Mouse (Mus musculus) heart, embryonic 11.5 days (tissue): ENCODE measurements around the gene Man1a. TPM values are rescaled to one million over a fixed set of nuclear protein-coding genes. Genes with fewer than 3 reads are reported as not detected.

Experiments used
- ATAC-seq: fragments of 200-750 bp; cut with Nextera tagmentation; replicated peaks from 2 replicates; pipeline ENCODE4 v1.8.0; 2017; ENCODE audit warnings: moderate library complexity; ENCODE audit not compliant: insufficient number of reproducible peaks, low FRiP score, low TSS enrichment
- H3K27ac ChIP-seq: fragments of 300-500 bp; sonication (generic); 2 replicates; pipeline ENCODE4 v1.5.1; 2014; ENCODE audit warnings: mild to moderate bottlenecking, low read depth, low read length
- H3K27me3 ChIP-seq: fragments of 300-500 bp; sonication (generic); 2 replicates; pipeline ENCODE4 v1.6.1; 2014; ENCODE audit warnings: mild to moderate bottlenecking, low read length, mixed read lengths; ENCODE audit not compliant: control insufficient read depth, insufficient read depth
- H3K36me3 ChIP-seq: fragments of 300-500 bp; sonication (generic); 2 replicates; pipeline ENCODE4 v1.6.1; 2014; ENCODE audit warnings: mild to moderate bottlenecking, low read length, moderate library complexity, mixed read lengths; ENCODE audit not compliant: control insufficient read depth, insufficient read depth
- H3K4me1 ChIP-seq: fragments of 300-500 bp; sonication (generic); 2 replicates; pipeline ENCODE4 v1.6.1; 2014; ENCODE audit warnings: low read length; ENCODE audit not compliant: control insufficient read depth, insufficient read depth
- H3K4me2 ChIP-seq: fragments of 300-500 bp; sonication (generic); 2 replicates; pipeline ENCODE4 v1.6.1; 2014; ENCODE audit warnings: mild to moderate bottlenecking, moderate library complexity
- H3K4me3 ChIP-seq: fragments of 300-500 bp; sonication (generic); 2 replicates; pipeline ENCODE4 v1.5.1; 2014; ENCODE audit warnings: low read depth, low read length
- H3K9ac ChIP-seq: fragments of 300-500 bp; sonication (generic); 2 replicates; pipeline ENCODE4 v1.6.1; 2014; ENCODE audit warnings: mild to moderate bottlenecking, low read depth, low read length, moderate library complexity
- H3K9me3 ChIP-seq: fragments of 300-500 bp; sonication (generic); replicated peaks from 2 replicates; pipeline ENCODE4 v1.6.1; 2016; ENCODE audit warnings: low read length; ENCODE audit not compliant: control insufficient read depth
- WGBS: fragments of 180-500 bp; shearing (Covaris S2); extraction: QIAGEN DNeasy Blood & Tissue Kit; methylation state at CpG from one replicate; pipeline ENCODE4 v1.1.7; 2014; ENCODE audit not compliant: insufficient replicate concordance; 5-methylcytosine and 5-hydroxymethylcytosine counted together
- polyA plus RNA-seq: library from polyadenylated mRNA; unstranded; fragments of >200 nt; fragmentation: Nextera tagmentation; extraction: Ambion mirVana; gene quantifications from 2 replicates; pipeline ENCODE4 v1.2.1, GENCODE M21; 2014

Gene Man1a
- polyA plus RNA-seq, 1 experiment from 2014 or later: 8.8 TPM

DNA sequence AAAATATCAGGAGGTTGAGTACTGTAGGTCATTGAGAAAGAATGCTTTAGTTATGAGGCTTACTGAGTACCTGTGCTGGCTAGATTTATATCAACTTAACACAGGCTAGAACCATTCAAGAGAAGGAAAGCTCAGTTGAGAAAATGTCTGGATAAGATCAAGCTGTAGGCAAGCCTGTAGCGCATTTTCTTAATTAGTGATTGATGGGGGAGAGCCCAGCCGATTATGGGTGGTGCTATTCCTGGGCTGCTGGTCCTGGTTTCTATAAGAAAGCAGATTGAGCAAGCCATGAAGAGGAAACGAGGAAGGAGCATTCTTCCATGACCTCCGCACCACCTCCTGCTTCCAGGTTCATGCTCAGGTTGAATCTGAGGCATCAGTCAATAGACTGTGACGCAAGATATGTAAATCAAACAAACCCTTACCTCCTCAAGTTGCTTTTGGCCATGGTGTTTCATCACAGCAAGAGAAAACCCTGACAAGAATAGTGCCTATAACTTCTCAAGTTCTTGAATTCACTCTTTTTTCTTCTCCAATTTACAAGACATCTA, 58.4 kb downstream of the Man1a start:
- H3K27ac ChIP-seq: no peak overlapping the region
- H3K27me3 ChIP-seq: no peaks in the 10 kb centered on the region
- H3K4me1 ChIP-seq: no peaks in the 10 kb centered on the region
- ATAC-seq: no peak
- no peak overlapping the region for H3K9ac ChIP-seq
- H3K4me2 ChIP-seq: no peak overlapping the region
- no peaks in the 10 kb centered on the region for H3K36me3 ChIP-seq
- WGBS: 69% methylated on average over 5 of the region's 5 CpGs
- no peak overlapping the region for H3K4me3 ChIP-seq
- H3K9me3 ChIP-seq: no peaks in the 10 kb centered on the region

DNA sequence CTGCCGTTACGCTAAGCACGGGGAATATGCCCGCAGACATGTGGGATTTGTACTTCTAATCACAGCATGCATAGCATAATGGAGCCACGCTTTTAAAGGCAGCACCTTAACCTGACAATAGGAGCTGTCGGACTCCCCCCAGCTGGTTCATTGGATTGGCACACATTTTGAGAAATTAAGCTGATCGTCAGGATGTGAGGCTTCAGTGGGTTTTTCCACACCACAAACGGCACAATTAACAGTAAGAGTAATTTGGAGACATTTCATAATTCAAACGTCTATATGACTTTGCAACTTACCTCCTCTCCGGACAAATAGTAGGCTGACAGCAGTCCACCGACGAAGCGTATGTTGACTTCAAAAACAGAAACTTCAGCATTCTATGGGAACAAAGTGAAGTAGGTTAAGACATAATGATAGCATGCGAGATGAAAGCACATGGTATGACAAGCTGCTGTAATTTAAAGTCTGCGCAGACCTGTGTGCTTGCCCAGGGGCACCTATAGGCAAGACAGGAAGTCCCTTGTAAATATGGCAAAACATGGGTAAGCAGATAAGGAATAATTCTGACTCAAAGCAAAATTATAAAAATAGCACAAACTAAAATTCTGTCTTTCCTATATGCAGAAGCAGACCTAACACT, 62.2 kb downstream of the Man1a start:
- H3K4me2 ChIP-seq: no peak overlapping the region
- no peak for ATAC-seq
- no peaks in the 10 kb centered on the region for H3K9me3 ChIP-seq
- WGBS: 88% methylated on average over 15 of the region's 15 CpGs
- H3K9ac ChIP-seq: no peak overlapping the region
- no peak overlapping the region for H3K27ac ChIP-seq
- no peaks in the 10 kb centered on the region for H3K4me1 ChIP-seq
- H3K36me3 ChIP-seq: no peaks in the 10 kb centered on the region
- H3K4me3 ChIP-seq: no peak overlapping the region
- no peaks in the 10 kb centered on the region for H3K27me3 ChIP-seq

DNA sequence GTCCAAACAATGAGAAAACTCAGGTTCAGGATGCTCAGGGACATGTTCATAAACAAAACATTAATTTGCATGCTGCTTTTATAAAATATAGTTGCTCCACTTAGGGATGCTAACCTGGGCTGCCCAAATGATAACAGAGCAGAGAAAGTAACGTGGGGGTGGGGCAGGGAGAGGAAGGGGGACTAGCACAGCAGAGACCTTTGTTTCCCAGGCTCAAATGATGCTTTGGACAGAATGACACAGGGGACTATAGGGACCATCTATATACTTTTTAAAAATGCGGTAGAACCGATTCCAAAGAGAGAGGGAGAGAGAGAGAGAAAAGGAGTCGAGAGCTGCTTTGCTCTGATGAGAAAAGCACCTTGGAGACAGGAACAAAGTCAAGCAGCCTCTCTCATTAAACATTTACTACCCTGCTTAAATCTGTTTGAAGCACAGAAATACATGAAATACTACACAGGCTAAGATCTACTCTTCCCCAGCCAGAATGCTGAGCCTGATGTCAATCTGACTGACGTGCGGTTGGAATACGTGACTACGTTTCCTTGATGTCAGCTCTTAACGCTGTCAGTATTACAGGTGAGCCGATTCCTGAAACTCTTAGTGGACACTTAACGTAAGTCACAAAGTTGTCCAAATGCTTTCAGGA, 63.1 kb downstream of the Man1a start:
- Histone ChIP-seq H3K4me2 (no peak overlapping the region), H3K27ac (no peak overlapping the region), H3K36me3 (no peaks in the 10 kb centered on the region), H3K9ac (no peak overlapping the region), H3K27me3 (no peaks in the 10 kb centered on the region), H3K4me3 (no peak overlapping the region), H3K9me3 (no peaks in the 10 kb centered on the region), H3K4me1 (no peaks in the 10 kb centered on the region)
- ATAC-seq: no peak
- 84% methylated on average over 11 of the region's 11 CpGs for WGBS

DNA sequence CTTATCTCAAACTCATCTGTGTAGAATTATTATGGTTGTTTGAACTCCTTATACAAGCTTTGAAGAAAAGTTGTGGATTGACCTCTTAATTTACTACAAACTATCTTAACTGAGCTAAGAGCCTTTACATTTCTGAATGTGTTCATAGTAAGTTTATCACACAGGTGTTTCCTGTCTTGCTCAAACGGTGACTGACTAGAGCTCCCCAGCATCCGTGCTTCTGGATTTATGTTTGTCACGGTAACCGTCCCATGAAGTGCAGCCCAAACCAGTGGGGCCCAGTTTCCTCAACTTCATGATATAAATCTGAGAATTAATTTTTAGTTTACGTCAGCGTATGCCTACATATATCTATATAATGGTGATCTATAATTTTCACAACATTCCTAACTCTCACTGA, 67.3 kb downstream of the Man1a start:
- Histone ChIP-seq H3K4me3 (no peak overlapping the region), H3K27ac (no peak overlapping the region), H3K36me3 (no peaks in the 10 kb centered on the region), H3K9me3 (no peaks in the 10 kb centered on the region), H3K9ac (no peak overlapping the region), H3K27me3 (no peaks in the 10 kb centered on the region), H3K4me2 (no peak overlapping the region), H3K4me1 (0 out of 2 replicates have a peak, but pooled peaks cover 2% of the 10 kb centered on the region)
- ATAC-seq: no peak
- WGBS: 73% methylated on average over 6 of the region's 6 CpGs

DNA sequence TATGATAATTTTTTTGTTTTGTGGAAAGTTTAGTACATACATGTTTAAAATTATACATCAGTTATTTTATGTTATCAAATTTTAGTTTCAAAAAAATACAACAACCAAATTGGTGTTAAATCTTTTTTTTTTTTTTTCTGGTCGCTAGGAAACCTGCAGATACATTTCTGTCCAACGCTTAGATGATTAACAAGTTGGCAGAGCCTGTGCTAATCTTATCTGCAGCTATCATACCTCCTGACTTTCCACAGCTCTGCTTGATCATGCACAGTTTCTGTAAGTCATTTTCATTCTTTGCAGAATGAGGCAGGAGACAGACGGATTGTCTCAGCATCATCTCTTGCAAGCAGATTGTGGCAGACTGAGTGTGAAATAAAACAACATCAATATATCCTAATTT, 69.5 kb downstream of the Man1a start:
- H3K9me3 ChIP-seq: no peaks in the 10 kb centered on the region
- no peaks in the 10 kb centered on the region for H3K36me3 ChIP-seq
- H3K27ac ChIP-seq: no peak overlapping the region
- H3K4me2 ChIP-seq: no peak overlapping the region
- H3K4me1 ChIP-seq: 0 out of 2 replicates have a peak, but pooled peaks cover 2% of the 10 kb centered on the region
- no peak overlapping the region for H3K9ac ChIP-seq
- no peak for ATAC-seq
- WGBS: 35% methylated on average over 3 of the region's 3 CpGs
- H3K4me3 ChIP-seq: no peak overlapping the region
- H3K27me3 ChIP-seq: no peaks in the 10 kb centered on the region

DNA sequence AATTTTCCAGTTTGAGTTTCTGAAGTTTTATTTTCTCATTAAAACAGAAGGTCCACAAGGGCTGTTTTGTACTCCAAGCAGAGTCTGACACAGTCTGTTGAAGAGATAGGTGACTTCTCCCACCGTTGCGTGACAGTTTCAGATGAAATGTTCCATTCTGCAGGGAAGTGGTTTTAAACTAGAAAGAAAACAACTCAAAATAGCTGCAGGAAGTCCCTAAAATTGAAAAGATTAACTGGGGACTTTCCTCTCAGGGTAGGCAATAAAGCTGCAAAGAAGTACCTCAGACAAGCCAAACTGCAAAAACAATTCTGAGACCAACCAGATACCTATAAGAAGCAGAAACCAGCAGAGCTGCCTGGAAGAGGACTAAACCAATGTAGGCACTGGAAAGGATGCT, 70.6 kb downstream of the Man1a start:
- Histone ChIP-seq H3K9ac (no peak overlapping the region), H3K27me3 (no peaks in the 10 kb centered on the region), H3K27ac (no peak overlapping the region), H3K4me3 (no peak overlapping the region), H3K4me1 (0 out of 2 replicates have a peak, but pooled peaks cover 2% of the 10 kb centered on the region), H3K4me2 (no peak overlapping the region), H3K9me3 (no peaks in the 10 kb centered on the region), H3K36me3 (no peaks in the 10 kb centered on the region)
- WGBS: 62% methylated on average over 2 of the region's 2 CpGs
- ATAC-seq: no peak

DNA sequence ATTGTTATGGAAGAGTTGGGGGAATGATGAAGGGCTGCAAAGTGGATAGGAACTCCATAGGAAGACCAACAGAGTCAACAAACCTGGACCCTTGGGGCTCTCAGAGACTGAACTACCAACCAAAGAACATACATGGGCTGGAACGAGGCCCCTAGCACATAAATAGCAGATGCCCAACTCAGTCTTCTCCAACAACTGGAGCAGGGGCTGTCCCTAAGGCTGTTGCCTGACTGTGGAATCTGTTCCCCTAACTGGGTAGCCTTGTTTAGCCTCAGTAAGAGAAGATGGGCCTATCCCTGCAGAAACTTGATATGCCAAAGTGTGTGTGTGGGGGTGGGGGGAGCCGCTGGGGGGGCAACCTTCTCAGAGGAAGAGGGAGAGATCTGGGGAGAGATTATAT, 73.5 kb downstream of the Man1a start:
- no peak for ATAC-seq
- no peak overlapping the region for H3K9ac ChIP-seq

DNA sequence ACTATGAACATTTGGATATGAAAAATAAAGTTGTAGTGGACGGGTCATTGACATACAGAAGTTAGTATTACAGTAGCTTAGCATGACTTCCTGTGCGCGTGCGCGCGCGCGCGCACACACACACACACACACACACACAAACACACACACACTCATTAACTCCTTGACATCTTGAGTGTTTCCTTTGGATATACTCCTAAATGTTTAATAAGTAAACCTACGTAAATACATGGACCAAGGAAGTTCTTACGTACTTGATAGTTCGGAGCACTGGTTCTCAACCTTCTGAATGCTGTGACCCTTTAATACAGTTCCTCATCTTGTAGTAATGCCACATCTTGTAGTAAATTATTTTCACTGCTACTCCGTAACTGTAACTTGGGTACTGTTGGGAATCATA, 79.1 kb downstream of the Man1a start:
- H3K27ac ChIP-seq: no peak overlapping the region
- no peak for ATAC-seq
- H3K27me3 ChIP-seq: no peaks in the 10 kb centered on the region
- H3K4me3 ChIP-seq: no peak overlapping the region
- no peak overlapping the region for H3K4me2 ChIP-seq
- 95% methylated on average over 13 of the region's 13 CpGs for WGBS
- H3K9me3 ChIP-seq: no peaks in the 10 kb centered on the region
- no peak overlapping the region for H3K9ac ChIP-seq
- no peaks in the 10 kb centered on the region for H3K4me1 ChIP-seq
- no peaks in the 10 kb centered on the region for H3K36me3 ChIP-seq

More for the DNA sequence above, 73.5 kb downstream of the Man1a start:
- Histone ChIP-seq H3K4me2 (no peak overlapping the region), H3K36me3 (no peaks in the 10 kb centered on the region), H3K9me3 (no peaks in the 10 kb centered on the region), H3K4me3 (no peak overlapping the region), H3K4me1 (0 out of 2 replicates have a peak, but pooled peaks cover 2% of the 10 kb centered on the region), H3K27me3 (no peaks in the 10 kb centered on the region), H3K27ac (no peak overlapping the region)
- 73% methylated on average over 2 of the region's 2 CpGs for WGBS

DNA sequence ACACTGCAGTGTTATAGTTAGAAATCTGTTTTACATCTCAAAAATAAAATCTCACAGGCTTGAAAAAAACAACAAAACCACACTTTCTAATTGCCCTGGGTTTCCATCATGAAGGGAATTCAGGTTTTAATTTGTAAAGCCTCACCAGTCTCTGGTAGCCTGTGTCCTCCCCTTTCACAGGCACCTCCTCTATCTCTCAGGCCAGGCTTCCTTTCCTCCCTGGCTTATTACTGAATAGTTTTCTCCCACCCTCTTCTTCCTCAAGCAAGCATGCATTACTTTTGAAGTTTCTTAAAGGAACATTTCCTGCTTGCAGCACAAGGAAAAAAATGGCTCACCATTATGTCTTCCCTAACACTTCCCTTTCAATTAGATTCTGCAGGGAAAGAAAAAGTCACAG, 80.2 kb downstream of the Man1a start:
- Histone ChIP-seq H3K9ac (no peak overlapping the region), H3K27me3 (no peaks in the 10 kb centered on the region), H3K27ac (no peak overlapping the region)

More for the DNA sequence above, 80.2 kb downstream of the Man1a start:
- H3K4me1 ChIP-seq: no peaks in the 10 kb centered on the region
- no peak overlapping the region for H3K4me2 ChIP-seq
- no peak for ATAC-seq
- H3K4me3 ChIP-seq: no peak overlapping the region
- H3K9me3 ChIP-seq: no peaks in the 10 kb centered on the region
- H3K36me3 ChIP-seq: no peaks in the 10 kb centered on the region
